Mouse (Mus musculus): ENCODE measurements at regions not wholly inside any gene's neighbourhood (a gene's known extent, or its start where the extent isn't known, plus 50 kb on each side); places are given as distances from the start of the nearest gene placed in this dataset.

DNA sequence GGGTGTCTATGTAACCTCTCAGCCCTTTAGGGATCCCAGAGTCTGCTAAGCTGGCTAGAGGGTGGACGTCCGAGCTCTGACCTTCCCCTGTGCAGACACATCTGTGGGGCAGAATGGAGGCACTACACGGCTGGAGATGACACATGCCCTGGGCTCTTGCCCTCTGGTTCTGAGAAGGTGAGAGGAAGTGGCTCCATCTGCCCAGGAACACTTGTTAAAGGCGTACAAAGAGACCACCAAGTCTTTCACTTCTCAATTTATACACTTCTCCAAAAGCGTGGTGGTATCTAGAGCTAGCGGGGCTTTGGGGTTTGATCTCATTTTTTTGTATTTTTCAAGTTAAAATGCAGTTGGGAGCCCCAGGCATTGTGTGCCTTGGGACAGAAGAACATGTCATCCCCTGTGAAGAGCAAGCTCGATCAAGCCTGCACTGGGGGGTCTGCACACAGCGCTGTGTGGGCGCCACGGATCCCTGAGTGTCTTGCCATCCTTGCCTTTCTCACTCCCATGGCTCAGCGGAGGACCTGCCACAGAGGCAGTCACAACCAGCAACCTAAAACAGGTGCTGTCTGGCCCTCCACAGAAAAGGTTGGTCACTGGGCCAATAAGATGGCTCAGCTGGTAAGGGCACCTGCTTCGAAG, 121.6 kb upstream of the Slc22a12 start:
- H3K4me1 ChIP-seq (ENCODE audit: control insufficient read depth, insufficient read depth, low read length): peaks cover 2% of the 10 kb centered on the region; the same call in 1 of the 2 replicates
- 70% methylated on average over 12 of the region's 12 CpGs for WGBS
- TF ChIP-seq CTCF (IDR thresholded peaks at IDR 0.05; ENCODE audit: insufficient read depth, low read length) (no peak), POLR2A (IDR thresholded peaks at IDR 0.05; ENCODE audit: borderline replicate concordance, extremely low read depth, low read depth, low read length) (no peak)
- no peak overlapping the region for H3K4me3 ChIP-seq (replicated peaks; ENCODE audit: extremely low read depth, low read depth, low read length)
- no peak for DNase-seq

DNA sequence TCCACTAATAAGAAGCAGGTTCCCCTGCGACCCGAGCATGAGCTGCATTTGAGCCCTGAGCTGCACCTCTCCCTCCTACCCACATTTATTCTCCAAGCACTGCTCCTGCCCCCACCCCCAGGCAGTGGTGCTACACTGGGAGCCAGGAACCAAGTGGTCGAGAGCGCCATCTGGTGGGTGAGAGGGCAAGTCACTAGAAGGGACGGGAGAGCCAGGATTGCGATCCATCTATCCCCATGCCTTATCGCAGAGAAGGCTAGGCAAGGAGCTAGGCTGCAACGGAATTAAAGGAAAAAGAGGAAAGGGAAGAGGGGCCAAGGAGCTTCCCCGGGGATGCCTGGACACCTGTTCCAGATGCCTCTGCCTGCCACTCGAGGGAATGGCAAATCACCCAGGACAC, 120.6 kb upstream of the Slc22a12 start:
- no peak overlapping the region for H3K4me3 ChIP-seq (replicated peaks; ENCODE audit: extremely low read depth, low read depth, low read length)

DNA sequence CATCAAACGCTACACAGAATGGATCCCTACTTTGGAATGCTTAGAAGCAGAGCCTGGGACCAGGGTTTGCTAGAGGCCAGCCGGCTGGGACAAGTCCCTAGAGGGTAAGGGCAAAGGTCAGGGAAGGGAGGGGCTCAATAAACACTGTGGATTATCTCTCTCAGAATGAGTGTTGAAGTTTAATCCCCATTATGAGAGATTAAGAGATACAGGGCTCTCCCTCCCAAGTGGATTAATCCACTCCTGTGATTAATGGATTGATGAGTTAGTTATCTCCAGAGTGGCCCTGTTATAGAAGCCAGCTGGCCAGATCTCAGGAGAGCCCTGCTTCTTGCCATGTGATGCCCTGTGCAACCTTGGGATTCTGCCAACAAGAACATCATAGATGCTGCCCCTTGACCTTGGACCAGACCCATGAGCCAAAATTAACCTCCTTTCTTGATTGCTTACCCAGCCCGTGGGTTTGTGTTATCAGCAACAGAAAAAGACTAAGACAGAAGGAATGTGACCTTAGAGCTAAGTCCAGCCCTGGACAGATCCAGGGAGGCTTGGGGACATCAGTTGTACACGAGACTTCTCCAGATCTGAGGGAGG, 119.6 kb upstream of the Slc22a12 start:
- WGBS: 29% methylated on average over 4 of the region's 4 CpGs
- Histone ChIP-seq H3K4me1 (ENCODE audit: control insufficient read depth, insufficient read depth, low read length) (peaks cover 2% of the 10 kb centered on the region; the same call in 1 of the 2 replicates), H3K4me3 (replicated peaks; ENCODE audit: extremely low read depth, low read depth, low read length) (no peak overlapping the region)
- no peak for DNase-seq
- no peak for TF ChIP-seq CTCF (IDR thresholded peaks at IDR 0.05; ENCODE audit: insufficient read depth, low read length)
- TF ChIP-seq POLR2A (IDR thresholded peaks at IDR 0.05; ENCODE audit: borderline replicate concordance, extremely low read depth, low read depth, low read length): no peak

More for the DNA sequence above, 120.6 kb upstream of the Slc22a12 start:
- TF ChIP-seq POLR2A (IDR thresholded peaks at IDR 0.05; ENCODE audit: borderline replicate concordance, extremely low read depth, low read depth, low read length) (no peak), CTCF (IDR thresholded peaks at IDR 0.05; ENCODE audit: insufficient read depth, low read length) (peak; percentile 90)
- peak; percentile 72 for DNase-seq
- WGBS: 2% methylated on average over 10 of the region's 10 CpGs
- peaks cover 2% of the 10 kb centered on the region; the same call in 1 of the 2 replicates for H3K4me1 ChIP-seq (ENCODE audit: control insufficient read depth, insufficient read depth, low read length)

DNA sequence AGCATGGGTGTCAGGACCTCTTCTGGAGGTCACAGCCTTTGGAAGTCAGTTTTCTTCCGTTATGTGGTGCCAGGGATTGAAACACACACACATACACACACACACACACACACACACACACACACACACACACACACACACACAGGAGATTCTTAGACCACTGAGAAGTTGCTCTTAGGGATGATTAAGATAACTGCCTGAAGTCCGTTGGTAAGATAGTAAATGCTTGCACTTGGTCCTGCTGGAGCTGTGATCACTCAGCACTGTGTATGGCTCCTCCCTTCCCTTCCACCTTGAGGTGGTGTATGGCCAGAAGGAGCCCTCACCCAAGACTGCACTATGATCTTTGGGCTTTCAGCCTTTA, 118.7 kb upstream of the Slc22a12 start:
- 48% methylated on average over 2 of the region's 2 CpGs for WGBS
- TF ChIP-seq CTCF (IDR thresholded peaks at IDR 0.05; ENCODE audit: insufficient read depth, low read length) (no peak), POLR2A (IDR thresholded peaks at IDR 0.05; ENCODE audit: borderline replicate concordance, extremely low read depth, low read depth, low read length) (no peak)
- Histone ChIP-seq H3K4me3 (replicated peaks; ENCODE audit: extremely low read depth, low read depth, low read length) (no peak overlapping the region), H3K4me1 (ENCODE audit: control insufficient read depth, insufficient read depth, low read length) (peaks cover 2% of the 10 kb centered on the region; the same call in 1 of the 2 replicates)
- DNase-seq: no peak

DNA sequence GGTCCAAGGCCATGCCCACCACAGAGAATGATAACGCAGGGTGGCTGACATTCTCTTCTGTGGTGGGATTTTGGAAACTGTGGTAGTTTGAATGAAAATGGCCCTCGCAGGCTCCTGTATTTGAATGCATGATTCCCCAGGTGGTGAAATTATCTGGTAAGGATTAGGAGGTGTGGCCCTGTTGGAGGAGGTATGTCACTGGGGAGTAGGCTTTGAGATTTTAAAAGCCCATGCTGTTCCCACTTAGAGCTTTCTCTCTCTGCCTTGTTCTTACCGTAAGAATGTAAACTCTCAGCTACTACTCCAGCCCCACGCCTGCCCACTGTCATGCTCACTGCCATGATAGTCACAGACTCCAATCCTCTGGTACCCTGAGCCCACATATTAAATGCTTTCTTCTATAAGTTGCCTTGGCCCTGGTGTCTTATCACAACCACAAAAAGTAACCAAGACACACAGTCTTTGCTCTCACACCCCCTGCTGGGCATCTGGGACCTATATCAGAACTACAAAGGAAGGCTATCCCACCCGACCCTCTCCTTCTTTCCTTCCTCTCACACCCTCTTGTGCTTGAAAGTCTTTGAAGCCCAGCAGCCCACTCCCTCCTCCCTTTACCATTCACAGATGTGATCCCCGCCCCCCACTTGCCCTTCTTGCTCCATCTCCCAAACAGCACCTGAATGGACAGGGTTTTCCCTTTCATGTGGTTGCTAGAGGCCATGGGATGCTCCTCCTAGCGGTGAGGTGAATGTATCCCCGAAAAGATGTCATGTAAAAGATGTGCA, 118.1 kb upstream of the Slc22a12 start:
- 38% methylated on average over 8 of the region's 8 CpGs for WGBS
- TF ChIP-seq POLR2A (IDR thresholded peaks at IDR 0.05; ENCODE audit: borderline replicate concordance, extremely low read depth, low read depth, low read length) (no peak), CTCF (IDR thresholded peaks at IDR 0.05; ENCODE audit: insufficient read depth, low read length) (no peak)
- Histone ChIP-seq H3K4me1 (ENCODE audit: control insufficient read depth, insufficient read depth, low read length) (peaks cover 2% of the 10 kb centered on the region; the same call in 1 of the 2 replicates), H3K4me3 (replicated peaks; ENCODE audit: extremely low read depth, low read depth, low read length) (no peak overlapping the region)
- no peak for DNase-seq

DNA sequence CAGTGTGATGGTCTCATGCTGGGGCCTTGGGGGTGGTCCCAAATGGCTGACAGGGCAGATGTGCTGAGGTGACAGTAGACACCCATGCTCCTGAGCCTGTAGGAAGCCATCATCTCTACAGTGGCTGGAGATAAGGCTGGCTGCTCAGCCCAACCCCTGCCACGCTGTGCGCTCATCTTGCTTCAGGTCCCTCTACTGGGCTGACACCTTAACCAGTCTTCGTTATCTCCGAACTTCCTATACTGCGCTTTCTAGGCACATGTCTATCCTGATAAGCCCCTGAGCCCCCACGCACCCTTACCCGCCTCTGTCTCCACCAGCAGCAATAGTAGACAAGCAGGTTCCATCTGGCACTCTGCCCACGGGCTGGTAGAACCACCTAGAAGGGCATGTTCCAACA, 117.3 kb upstream of the Slc22a12 start:
- DNase-seq: no peak
- no peak overlapping the region for H3K4me3 ChIP-seq (replicated peaks; ENCODE audit: extremely low read depth, low read depth, low read length)
- TF ChIP-seq CTCF (IDR thresholded peaks at IDR 0.05; ENCODE audit: insufficient read depth, low read length) (no peak), POLR2A (IDR thresholded peaks at IDR 0.05; ENCODE audit: borderline replicate concordance, extremely low read depth, low read depth, low read length) (no peak)
- 64% methylated on average over 8 of the region's 8 CpGs for whole genome bisulfite sequencing
- H3K4me1 ChIP-seq (ENCODE audit: control insufficient read depth, insufficient read depth, low read length): peaks cover 2% of the 10 kb centered on the region; the same call in 1 of the 2 replicates

DNA sequence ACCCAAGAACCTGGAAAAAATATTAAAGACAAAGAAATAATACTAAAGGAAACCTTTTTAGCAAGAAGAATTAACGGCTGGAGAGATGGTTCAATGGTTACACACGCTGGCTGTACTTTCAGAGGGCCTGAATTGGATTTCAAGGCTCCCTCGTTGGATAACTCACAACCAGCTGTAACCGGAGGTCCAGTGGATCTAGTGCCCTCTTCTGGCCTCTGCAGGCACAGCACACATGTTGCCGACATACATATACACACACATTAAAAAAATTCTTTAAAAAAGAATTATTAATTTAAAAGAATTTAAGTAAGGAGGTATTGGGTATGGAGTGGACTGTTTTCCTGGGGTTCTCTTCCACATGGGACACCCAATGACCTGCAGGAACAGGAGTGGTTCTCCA, 111.7 kb upstream of the Slc22a12 start:
- no peak for TF ChIP-seq CTCF (IDR thresholded peaks at IDR 0.05; ENCODE audit: insufficient read depth, low read length)
- DNase-seq: no peak
- no peak overlapping the region for H3K4me3 ChIP-seq (replicated peaks; ENCODE audit: extremely low read depth, low read depth, low read length)
- H3K4me1 ChIP-seq (ENCODE audit: control insufficient read depth, insufficient read depth, low read length): no peaks in the 10 kb centered on the region
- 82% methylated on average over 5 of the region's 5 CpGs for WGBS

DNA sequence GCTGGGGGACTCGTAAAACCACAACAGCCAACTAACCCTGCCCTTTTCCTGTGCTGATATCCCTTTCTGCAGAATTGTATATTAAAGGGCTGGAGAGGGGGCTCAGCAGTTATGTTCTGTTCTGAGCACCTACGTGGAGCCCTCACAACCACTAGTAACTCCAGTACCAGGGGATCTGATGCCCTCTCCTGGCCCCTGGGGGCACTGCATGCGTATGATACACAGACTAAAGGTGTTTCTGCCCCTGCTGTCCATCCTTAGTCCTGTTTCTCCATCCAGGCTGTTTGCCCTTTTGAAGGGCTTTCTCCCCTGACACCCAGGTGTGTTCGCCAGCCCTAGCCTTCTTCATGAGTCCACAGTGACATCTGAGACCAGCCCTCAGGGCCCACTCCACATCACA, 109.9 kb upstream of the Slc22a12 start:
- TF ChIP-seq CTCF (IDR thresholded peaks at IDR 0.05; ENCODE audit: insufficient read depth, low read length) (peak; percentile 34; the same call in 1 of the 2 replicates), POLR2A (IDR thresholded peaks at IDR 0.05; ENCODE audit: borderline replicate concordance, extremely low read depth, low read depth, low read length) (no peak)

DNA sequence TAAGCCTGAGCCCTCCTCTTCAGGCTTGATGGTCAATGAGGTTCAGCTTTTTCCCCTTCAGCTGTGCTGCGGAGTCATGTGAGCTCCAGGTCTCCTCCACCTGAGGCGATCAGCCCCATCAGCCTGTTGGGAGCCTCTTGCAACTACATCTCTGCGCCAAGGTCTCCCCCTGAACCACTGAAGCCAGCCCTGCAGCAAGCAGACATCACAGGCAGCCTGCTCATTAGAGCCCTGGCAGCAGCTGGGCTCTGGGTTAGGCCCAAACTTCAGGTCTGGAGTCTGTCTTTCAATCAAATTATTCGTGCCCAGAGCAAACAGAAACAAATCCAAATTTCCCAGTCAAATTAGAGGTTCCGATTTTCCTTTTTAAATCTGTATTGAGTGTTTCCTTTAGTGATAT, 108.4 kb upstream of the Slc22a12 start:
- TF ChIP-seq POLR2A (IDR thresholded peaks at IDR 0.05; ENCODE audit: borderline replicate concordance, extremely low read depth, low read depth, low read length) (no peak), CTCF (IDR thresholded peaks at IDR 0.05; ENCODE audit: insufficient read depth, low read length) (no peak)
- no peaks in the 10 kb centered on the region for H3K4me1 ChIP-seq (ENCODE audit: control insufficient read depth, insufficient read depth, low read length)
- no peak for DNase-seq
- 58% methylated on average over 5 of the region's 5 CpGs for WGBS
- H3K4me3 ChIP-seq (replicated peaks; ENCODE audit: extremely low read depth, low read depth, low read length): no peak overlapping the region

More for the DNA sequence above, 109.9 kb upstream of the Slc22a12 start:
- no peaks in the 10 kb centered on the region for H3K4me1 ChIP-seq (ENCODE audit: control insufficient read depth, insufficient read depth, low read length)
- H3K4me3 ChIP-seq (replicated peaks; ENCODE audit: extremely low read depth, low read depth, low read length): no peak overlapping the region
- no peak for DNase-seq
- 68% methylated on average over 4 of the region's 4 CpGs for WGBS
